Mouse (Mus musculus) limb, embryonic 10.5 days (tissue): ENCODE measurements at regions not wholly inside any gene's neighbourhood (a gene's known extent, or its start where the extent isn't known, plus 50 kb on each side); places are given as distances from the start of the nearest gene placed in this dataset.

ENCODE experiments used
- DNase-seq: peaks from one replicate; pipeline ENCODE4 v3.0.0-alpha.2; 2017; ENCODE audit warnings: low spot score
- H3K27ac ChIP-seq: fragments of 300-500 bp; sonication (generic); 2 replicates; pipeline ENCODE4 v1.5.1; 2016; ENCODE audit warnings: mild to moderate bottlenecking
- H3K27me3 ChIP-seq: fragments of 300-500 bp; sonication (generic); 2 replicates; pipeline ENCODE4 v1.6.1; 2016; ENCODE audit warnings: low read depth, mild to moderate bottlenecking; ENCODE audit not compliant: poor library complexity, severe bottlenecking
- H3K36me3 ChIP-seq: fragments of 300-500 bp; sonication (generic); 2 replicates; pipeline ENCODE4 v1.6.1; 2016; ENCODE audit warnings: mild to moderate bottlenecking, moderate library complexity
- H3K4me1 ChIP-seq: fragments of 300-500 bp; sonication (generic); 2 replicates; pipeline ENCODE4 v1.6.1; 2016
- H3K4me3 ChIP-seq: fragments of 300-500 bp; sonication (generic); 2 replicates; pipeline ENCODE4 v1.5.1; 2016; ENCODE audit warnings: mild to moderate bottlenecking, moderate library complexity
- H3K9me3 ChIP-seq: fragments of 300-500 bp; sonication (generic); replicated peaks from 2 replicates; pipeline ENCODE4 v1.6.1; 2016; ENCODE audit warnings: mild to moderate bottlenecking
- WGBS: fragments of 180-500 bp; shearing (Covaris S2); methylation state at CpG from one replicate; pipeline ENCODE4 v1.1.7; 2016; 5-methylcytosine and 5-hydroxymethylcytosine counted together

DNA sequence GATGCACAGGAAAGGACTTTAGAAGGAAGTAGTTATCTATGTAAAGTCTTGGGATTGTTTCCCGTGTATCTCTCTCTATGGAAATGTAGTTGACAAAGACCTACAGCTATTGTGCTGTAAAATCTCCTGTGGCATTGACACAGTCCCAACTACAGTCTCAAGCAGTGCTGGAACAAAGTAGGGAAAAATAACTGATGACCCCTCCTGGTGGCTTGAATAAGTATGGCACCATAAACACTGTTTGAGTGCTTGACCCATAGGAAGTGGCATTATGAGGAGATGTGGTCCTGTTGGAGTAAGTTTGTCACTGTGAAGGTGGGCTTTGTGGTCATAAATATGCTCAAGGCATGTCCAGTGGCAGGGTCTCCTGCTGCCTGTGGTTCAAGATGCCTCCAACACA lies 928.4 kb upstream of the Mms22l start:
- DNase-seq: no peak
- Histone ChIP-seq H3K9me3 (no peaks in the 10 kb centered on the region), H3K27me3 (no peaks in the 10 kb centered on the region), H3K27ac (no peak overlapping the region), H3K36me3 (no peaks in the 10 kb centered on the region), H3K4me1 (no peaks in the 10 kb centered on the region), H3K4me3 (no peak overlapping the region)
- whole genome bisulfite sequencing: 56% methylated on average over 1 of the region's 1 CpGs

DNA sequence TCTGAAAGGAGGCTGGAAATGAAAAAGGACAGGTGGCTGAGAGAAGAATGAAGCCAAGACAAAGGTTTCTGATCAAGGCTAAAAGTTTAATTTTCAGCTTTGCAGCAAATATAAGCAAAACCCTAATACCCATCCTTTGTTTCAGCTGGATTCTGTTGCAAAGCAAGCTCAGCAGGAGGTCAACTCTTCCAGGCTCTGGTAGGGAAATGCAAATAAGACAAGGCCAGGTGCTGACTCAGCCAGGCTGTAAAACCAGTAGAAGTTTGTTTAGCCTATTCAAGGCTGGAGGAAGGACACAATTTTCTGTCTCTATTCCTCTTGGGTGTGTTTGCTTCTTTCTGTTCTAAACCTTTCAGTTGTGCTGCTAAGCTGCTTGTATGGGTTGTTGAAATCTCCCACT lies 923.2 kb upstream of the Mms22l start:
- DNase-seq: no peak
- Histone ChIP-seq H3K27ac (no peak overlapping the region), H3K36me3 (no peaks in the 10 kb centered on the region), H3K27me3 (no peaks in the 10 kb centered on the region), H3K9me3 (no peaks in the 10 kb centered on the region), H3K4me3 (no peak overlapping the region), H3K4me1 (no peaks in the 10 kb centered on the region)

DNA sequence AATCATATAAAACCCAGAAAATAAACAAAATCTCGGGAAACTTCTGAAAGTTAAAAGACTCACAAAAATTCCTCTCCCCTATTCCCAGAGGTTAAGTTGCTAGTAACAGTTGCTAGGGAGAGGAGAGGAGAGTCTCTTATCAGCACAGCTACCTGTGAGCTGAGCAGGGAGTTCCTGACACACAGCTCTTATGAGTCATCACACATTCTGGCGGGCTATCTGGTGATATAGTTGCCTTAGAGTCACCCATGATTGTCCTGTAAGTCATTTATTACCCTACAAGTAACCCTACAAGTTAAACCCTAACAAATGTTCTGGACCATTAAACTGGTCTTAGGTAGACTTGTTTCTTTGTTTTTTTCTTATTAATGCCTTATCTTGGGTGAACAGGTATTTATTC lies 908.8 kb upstream of the Mms22l start:
- WGBS: 50% methylated on average over 2 of the region's 2 CpGs
- H3K4me1 ChIP-seq: no peaks in the 10 kb centered on the region
- no peaks in the 10 kb centered on the region for H3K9me3 ChIP-seq
- no peaks in the 10 kb centered on the region for H3K27me3 ChIP-seq
- H3K27ac ChIP-seq: no peak overlapping the region
- no peak for DNase-seq
- H3K36me3 ChIP-seq: no peaks in the 10 kb centered on the region
- no peak overlapping the region for H3K4me3 ChIP-seq

DNA sequence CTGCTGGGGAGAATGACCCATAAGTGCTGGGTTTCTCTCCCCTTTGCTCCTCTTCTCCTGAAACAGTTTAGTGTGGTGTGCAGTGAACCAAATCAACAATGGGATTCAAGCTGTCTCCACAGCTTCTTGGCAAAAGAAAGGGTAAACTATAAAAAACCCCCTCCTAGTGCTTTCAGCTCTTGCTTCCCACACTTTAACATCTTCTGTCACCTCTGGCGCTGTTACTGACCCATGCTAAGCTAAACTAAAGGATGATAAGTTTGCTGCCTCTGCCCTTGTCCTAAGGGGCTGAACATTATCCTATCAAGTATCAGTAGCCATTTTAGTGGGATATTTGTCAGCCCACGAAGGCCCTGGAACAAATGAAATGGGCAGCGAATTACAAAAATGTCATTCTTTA lies 905.4 kb upstream of the Mms22l start:
- no peaks in the 10 kb centered on the region for H3K9me3 ChIP-seq
- DNase-seq: no peak
- H3K36me3 ChIP-seq: no peaks in the 10 kb centered on the region
- no peak overlapping the region for H3K27ac ChIP-seq
- 77% methylated on average over 3 of the region's 3 CpGs for WGBS
- H3K4me1 ChIP-seq: no peaks in the 10 kb centered on the region
- H3K4me3 ChIP-seq: no peak overlapping the region
- no peaks in the 10 kb centered on the region for H3K27me3 ChIP-seq

DNA sequence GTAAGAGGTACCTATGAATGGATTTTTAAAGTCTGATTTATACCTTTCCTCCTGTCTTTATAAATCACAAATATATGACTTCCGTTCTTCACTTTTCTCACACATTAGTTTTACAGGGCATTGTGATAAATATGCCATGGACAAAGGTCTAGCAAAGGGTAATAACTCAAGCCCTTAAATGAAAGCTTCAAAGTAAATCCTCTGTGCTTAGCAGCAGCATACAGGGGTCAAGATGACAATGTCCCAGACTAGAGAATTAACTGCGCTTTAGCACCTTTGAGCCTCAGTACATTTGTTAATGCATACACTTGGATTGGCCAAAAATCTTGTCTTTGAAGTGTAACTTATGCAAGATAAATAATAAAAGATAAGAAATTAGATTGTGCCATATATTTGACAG lies 904.7 kb upstream of the Mms22l start:
- H3K4me3 ChIP-seq: no peak overlapping the region
- H3K27me3 ChIP-seq: no peaks in the 10 kb centered on the region
- H3K9me3 ChIP-seq: no peaks in the 10 kb centered on the region
- DNase-seq: no peak
- no peak overlapping the region for H3K27ac ChIP-seq
- 73% methylated on average over 2 of the region's 2 CpGs for WGBS
- no peaks in the 10 kb centered on the region for H3K36me3 ChIP-seq
- H3K4me1 ChIP-seq: no peaks in the 10 kb centered on the region

DNA sequence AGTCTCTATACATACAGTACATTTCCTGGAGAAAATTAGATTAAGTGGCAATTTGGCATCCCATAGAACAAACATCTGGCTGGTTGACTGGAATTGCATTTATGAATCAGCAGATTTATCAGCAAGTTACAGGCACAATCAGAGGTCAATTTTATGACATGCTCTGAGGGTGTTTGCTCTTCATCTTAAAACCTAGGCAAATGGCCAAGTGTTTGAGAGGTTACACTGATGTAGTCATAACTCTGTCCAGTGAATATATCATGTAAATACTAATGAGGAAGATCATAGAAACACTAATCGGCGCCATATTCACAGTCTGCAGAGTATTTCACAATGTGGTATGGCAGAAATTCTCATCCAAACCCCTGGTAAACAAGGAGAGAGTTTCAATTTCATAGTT lies 896.2 kb upstream of the Mms22l start:
- Histone ChIP-seq H3K27me3 (no peaks in the 10 kb centered on the region), H3K4me3 (no peak overlapping the region), H3K27ac (no peak overlapping the region), H3K36me3 (no peaks in the 10 kb centered on the region), H3K9me3 (no peaks in the 10 kb centered on the region), H3K4me1 (0 out of 2 replicates have a peak, but pooled peaks cover 2% of the 10 kb centered on the region)
- WGBS: 82% methylated on average over 2 of the region's 2 CpGs
- no peak for DNase-seq

DNA sequence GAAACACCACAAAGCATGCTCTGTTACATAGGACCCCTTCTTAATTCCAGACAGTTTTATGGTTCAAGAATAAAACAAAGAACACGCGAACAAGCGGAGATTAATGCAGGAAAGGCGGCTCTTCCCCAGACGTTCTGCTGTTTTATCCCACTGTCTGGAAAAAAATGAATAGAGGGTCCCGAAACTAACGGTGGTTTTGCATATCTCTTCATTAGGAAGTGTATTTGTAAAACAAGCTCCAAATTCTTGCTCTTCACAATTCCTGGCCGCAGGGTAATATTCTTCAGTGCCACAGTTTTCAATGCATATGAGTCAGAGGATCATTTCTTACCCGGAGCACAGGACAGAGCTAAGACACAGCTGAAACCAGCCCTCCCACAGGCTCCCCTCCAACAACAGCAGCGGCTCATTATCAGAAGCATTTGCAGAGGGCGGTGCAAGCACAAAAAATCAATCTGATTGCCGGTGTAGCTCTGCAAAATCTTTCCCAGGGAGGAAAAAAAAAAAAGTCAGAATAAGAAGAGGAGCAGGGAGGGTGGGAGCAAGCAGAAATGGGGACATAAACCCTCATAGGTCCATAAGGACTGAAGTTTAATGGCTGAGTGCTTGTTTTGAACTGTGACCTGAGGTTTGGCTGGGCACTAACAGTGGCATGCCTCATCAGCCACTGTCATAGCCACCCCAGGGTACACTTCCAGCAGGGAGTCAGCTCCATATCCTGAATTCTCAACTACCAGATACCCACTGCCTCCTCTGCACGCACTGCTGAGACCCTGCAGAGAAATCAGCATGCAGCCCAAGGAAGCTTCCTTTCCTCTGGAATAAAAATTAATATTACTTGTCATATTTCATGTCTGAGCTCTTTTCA lies 894.6 kb upstream of the Mms22l start:
- Histone ChIP-seq H3K36me3 (no peaks in the 10 kb centered on the region), H3K4me1 (0 out of 2 replicates have a peak, but pooled peaks cover 2% of the 10 kb centered on the region), H3K4me3 (no peak overlapping the region), H3K27ac (no peak overlapping the region), H3K9me3 (no peaks in the 10 kb centered on the region), H3K27me3 (no peaks in the 10 kb centered on the region)
- no peak for DNase-seq
- 49% methylated on average over 13 of the region's 13 CpGs for WGBS

DNA sequence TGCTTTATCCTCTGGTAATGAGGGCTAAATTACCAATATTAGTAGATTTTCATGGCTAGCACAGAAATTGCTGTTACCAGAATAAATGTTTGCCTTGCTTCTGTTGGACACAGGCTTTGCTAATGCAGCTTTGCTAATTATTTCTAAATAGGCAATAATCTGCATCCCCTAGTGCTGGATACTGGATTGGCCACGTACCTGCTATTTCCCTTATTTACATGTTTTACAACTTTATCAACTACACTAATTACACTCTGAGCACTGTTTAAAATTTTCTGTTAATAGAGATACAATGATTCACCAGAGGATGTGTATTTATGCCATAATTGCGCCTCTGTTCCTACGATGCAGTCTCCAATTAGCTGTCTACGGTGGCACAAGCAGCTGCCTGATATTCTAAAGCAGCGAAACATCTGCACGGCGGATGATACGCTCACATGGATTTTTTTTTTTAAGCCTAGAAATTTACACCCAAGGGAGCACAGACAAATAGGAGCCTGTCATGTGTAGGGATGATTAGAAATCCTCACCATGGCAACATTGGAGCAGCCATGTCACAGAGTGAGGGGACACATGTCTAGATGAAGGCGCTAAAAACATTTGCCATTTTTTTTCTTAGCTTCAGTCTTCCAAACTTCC lies 893.8 kb upstream of the Mms22l start:
- no peaks in the 10 kb centered on the region for H3K36me3 ChIP-seq
- no peak overlapping the region for H3K27ac ChIP-seq
- WGBS: 89% methylated on average over 9 of the region's 9 CpGs
- no peaks in the 10 kb centered on the region for H3K27me3 ChIP-seq
- H3K9me3 ChIP-seq: no peaks in the 10 kb centered on the region
- DNase-seq: no peak
- no peak overlapping the region for H3K4me3 ChIP-seq
- H3K4me1 ChIP-seq: 0 out of 2 replicates have a peak, but pooled peaks cover 2% of the 10 kb centered on the region

DNA sequence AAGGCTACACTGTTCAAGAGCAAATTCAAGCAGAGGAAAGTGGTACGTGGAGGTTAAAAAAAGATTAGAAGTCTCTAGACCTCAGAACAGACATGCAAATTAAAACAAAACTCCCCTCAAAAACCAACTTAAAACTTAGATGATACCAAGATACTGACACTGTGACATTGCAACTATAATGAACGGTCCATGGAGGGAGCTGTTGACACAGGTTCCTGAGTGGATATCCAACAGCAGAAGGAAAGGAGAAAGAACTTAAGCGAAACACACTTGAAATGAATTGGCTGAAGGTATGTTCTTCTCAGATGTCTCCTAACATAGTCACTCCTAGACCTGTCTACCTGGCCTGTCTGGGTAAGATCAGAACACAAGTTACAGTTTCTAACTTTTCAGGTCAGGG lies 888.9 kb upstream of the Mms22l start:
- no peak overlapping the region for H3K27ac ChIP-seq
- no peaks in the 10 kb centered on the region for H3K4me1 ChIP-seq
- no peak overlapping the region for H3K4me3 ChIP-seq
- 84% methylated on average over 3 of the region's 3 CpGs for WGBS
- H3K9me3 ChIP-seq: no peaks in the 10 kb centered on the region
- no peaks in the 10 kb centered on the region for H3K36me3 ChIP-seq
- no peaks in the 10 kb centered on the region for H3K27me3 ChIP-seq
- no peak for DNase-seq

DNA sequence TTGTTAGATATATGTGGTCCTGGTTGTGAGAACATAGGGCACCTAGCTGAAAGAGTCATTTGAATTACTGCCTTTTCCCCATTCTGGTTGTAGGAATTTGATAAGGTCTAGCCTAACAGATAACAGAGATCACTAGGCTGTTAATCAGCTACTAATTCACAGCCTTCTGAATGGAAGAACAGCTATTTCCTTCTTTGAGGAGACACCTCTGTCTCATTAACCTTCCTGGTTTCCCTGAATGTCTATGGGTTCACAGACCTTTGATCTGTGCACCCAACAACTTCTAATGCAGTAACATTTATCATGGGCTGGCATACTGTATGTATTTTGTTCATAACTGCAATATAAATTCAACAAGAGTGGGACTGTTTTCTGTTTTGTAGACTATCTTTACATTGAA lies 875.0 kb upstream of the Mms22l start:
- DNase-seq: no peak
- Histone ChIP-seq H3K9me3 (no peaks in the 10 kb centered on the region), H3K27ac (no peak overlapping the region), H3K36me3 (no peaks in the 10 kb centered on the region), H3K27me3 (no peaks in the 10 kb centered on the region), H3K4me3 (no peak overlapping the region), H3K4me1 (no peaks in the 10 kb centered on the region)

DNA sequence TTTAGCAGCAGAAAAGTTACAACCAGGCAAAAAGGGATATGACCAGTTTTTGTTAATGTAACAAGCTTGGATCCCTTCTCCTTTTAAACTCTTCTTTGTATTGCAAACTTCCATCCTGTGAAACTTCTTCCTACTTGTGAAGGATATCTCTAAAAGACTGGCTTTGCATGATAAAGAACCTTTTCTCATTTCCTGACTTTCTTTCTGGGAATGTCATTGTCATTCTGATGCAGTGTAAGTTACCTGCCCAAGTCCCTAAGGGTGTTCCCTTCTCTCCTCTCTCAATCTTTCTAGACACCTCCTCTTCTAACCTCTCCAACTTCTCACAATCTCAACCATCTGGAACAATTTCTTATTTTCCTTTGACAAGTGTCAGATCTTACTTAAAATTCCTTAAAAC lies 874.0 kb upstream of the Mms22l start:
- DNase-seq: no peak
- H3K4me1 ChIP-seq: no peaks in the 10 kb centered on the region
- no peaks in the 10 kb centered on the region for H3K36me3 ChIP-seq
- H3K27me3 ChIP-seq: no peaks in the 10 kb centered on the region
- no peak overlapping the region for H3K4me3 ChIP-seq
- H3K9me3 ChIP-seq: no peaks in the 10 kb centered on the region
- no peak overlapping the region for H3K27ac ChIP-seq

DNA sequence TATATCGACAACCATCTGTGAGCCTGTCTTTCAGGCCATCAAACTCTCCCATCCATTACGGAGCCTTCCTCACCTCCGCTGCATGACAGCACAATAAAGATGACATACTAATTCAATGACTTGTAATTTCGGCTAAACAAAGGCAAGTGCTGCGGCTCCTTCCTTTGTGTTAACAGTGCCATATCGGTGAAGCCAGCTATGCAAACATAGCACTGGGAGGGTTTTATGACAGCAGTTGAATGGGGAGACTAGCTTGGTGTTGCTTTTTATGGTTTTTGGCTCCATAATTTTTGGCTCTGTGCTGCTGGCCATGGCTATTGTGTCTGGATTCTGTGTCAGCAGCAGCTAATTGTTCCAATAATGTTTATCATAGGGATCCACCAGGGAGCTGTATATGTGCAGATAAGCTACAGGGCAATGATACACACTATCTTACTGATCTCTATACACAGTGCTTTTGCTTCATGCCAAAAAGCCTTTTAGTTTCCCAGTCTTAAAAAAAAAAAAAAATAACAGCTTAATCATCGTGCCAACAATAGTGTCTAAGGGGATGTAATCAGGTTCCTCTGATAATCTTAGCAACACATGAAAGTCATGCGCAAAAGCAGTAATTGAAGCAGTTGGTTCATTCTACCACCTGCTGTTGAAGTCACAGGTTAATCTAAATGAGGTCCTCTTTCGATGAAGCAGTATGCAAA lies 859.9 kb upstream of the Mms22l start:
- WGBS: 80% methylated on average over 9 of the region's 9 CpGs
- H3K27me3 ChIP-seq: no peaks in the 10 kb centered on the region
- no peak overlapping the region for H3K4me3 ChIP-seq
- no peaks in the 10 kb centered on the region for H3K4me1 ChIP-seq
- H3K27ac ChIP-seq: no peak overlapping the region
- no peak for DNase-seq
- no peaks in the 10 kb centered on the region for H3K9me3 ChIP-seq
- H3K36me3 ChIP-seq: no peaks in the 10 kb centered on the region

DNA sequence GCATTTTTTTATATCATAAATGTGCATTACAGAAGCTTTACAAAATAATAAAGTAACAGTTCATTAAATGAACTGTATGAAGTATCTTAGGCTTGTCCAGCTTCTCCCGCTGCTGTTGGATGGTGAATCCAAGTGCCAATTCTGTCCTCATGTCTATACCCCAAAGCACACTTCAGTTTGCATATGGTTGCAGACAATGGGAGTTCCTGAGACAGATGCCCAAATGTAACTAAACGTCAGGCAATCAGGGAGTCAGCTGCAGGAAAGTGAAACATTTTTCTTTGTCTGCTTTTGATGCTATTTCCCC lies 859.4 kb upstream of the Mms22l start:
- H3K9me3 ChIP-seq: no peaks in the 10 kb centered on the region
- no peak overlapping the region for H3K4me3 ChIP-seq
- H3K4me1 ChIP-seq: no peaks in the 10 kb centered on the region
- no peaks in the 10 kb centered on the region for H3K27me3 ChIP-seq
- no peaks in the 10 kb centered on the region for H3K36me3 ChIP-seq
- no peak overlapping the region for H3K27ac ChIP-seq
- WGBS: 77% methylated on average over 2 of the region's 2 CpGs
- DNase-seq: no peak
